Mouse (Mus musculus): ENCODE measurements around the gene Cd2.

The Cd2 gene

GRCm38 (mm10) chr3:101230201-101230600, 57.5 kb downstream of the Cd2 start:
- DNase-seq (ENCODE audit: low spot score in 2 of 2), result no peak

- DNase-seq (ENCODE audit: low spot score in 2 of 2), result no peak
These were observed 58.2 kb downstream of the Cd2 start for GRCm38 (mm10) chr3:101229551-101229930.

GRCm38 (mm10) chr3:101228868-101229550, 58.7 kb downstream of the Cd2 start:
- no peak for DNase-seq (ENCODE audit: low spot score in 2 of 2)

DNA sequence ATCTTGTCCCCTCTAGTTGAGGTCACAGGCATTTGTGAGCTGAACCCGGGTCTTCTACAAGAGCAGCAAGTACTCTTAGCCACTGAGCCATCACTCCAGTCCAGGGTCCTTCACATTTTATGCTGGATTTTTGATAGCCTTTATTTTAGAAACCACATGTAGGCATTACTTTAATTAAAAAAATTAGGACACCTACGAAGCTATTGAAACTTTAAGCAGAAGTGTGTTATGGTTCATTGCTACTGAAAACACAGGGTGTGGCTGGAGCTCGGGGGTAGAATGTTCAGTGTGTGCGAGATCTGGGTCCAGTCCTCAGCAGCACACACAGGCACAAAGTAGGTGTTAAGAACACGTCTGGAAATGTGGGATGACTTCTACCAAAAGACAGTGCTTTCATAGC, 59.7 kb downstream of the Cd2 start:
- DNase-seq (ENCODE audit: low spot score in 2 of 2), result no peak

Measured in right cerebral cortex, postnatal 10 days (tissue).